Comparison of ENCODE assay signal across 13 mouse cellular contexts in genomic region chr10:108384153-108384769, GRCm38 (mm10). TPM values are rescaled to one million over a fixed set of nuclear protein-coding genes. Genes with fewer than 3 reads are reported as not detected.
"Had no signal": no experiment of that assay in that cellular context is flagged by ENCODE, and none has a peak within 500 bp of the region (broad histone marks: within the 10 kb centered on the region; RNA-seq: fewer than 3 reads in every experiment).

No protein-coding gene starts in this region.

- DNase-seq: kidney, postnatal 14 days; left cerebral cortex, postnatal 4 days; liver, embryonic 13.5 days; liver, postnatal 0 days; lung, postnatal 14 days; right cerebral cortex, adult 18-20 months; right cerebral cortex, postnatal 25 days; thymus, postnatal 4 days had no signal

- H3K27me3 ChIP-seq: liver, embryonic 13.5 days; lung, embryonic 15.5 days; megakaryocyte, embryonic 14.5 days; midbrain, embryonic 15.5 days had no signal

- H3K9ac ChIP-seq: liver, embryonic 13.5 days; liver, postnatal 0 days; lung, embryonic 15.5 days; midbrain, embryonic 15.5 days had no signal

- H3K36me3 ChIP-seq: midbrain, embryonic 15.5 days had no signal

- ATAC-seq: liver, postnatal 0 days; midbrain, embryonic 15.5 days had no signal

- H3K4me3 ChIP-seq: liver, embryonic 13.5 days; lung, embryonic 15.5 days; megakaryocyte, embryonic 14.5 days; midbrain, embryonic 15.5 days had no signal

- H3K9me3 ChIP-seq: liver, embryonic 13.5 days; lung, embryonic 15.5 days; midbrain, embryonic 15.5 days had no signal

- H3K27ac ChIP-seq: liver, embryonic 13.5 days; lung, embryonic 15.5 days; macrophage; midbrain, embryonic 15.5 days had no signal

- H3K4me2 ChIP-seq: liver, embryonic 13.5 days; lung, embryonic 15.5 days; midbrain, embryonic 11.5 days; midbrain, embryonic 15.5 days had no signal

- H3K4me1 ChIP-seq: megakaryocyte, embryonic 14.5 days; midbrain, embryonic 15.5 days had no signal

RNA-seq across cellular contexts. Expression of gene Pawr, which starts 52.3 kb away (rescaled TPM):
- polyA plus RNA-seq: macrophage had no signal
